Mouse (Mus musculus): ENCODE measurements around the gene Klhl9.

DNA sequence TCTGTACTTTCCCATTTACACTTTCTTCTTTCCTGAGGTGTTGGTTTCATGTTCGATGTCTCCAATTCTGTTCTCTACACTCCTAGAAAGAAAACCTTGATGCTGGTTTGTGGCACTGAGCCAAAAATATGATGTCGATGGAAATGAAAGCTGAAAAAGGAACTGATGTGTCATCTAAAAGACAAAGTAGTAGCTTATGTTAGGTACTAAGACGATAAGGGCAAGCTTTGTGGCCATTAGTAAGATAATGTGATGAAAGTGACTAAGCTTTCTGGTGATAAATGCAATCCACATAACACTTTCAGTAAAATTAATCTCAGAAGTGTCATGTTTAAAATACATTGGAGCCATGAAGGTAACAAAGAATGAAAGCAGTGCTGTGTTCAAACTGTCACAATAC is 40.9 kb downstream of the Klhl9 start:
- TF ChIP-seq MAX (IDR thresholded peaks at IDR 0.05) (no peak), CTCF (IDR thresholded peaks at IDR 0.05; ENCODE audit: control insufficient read depth, insufficient read depth, insufficient read length) (no peak), CEBPB (IDR thresholded peaks at IDR 0.05; ENCODE audit: low read depth) (no peak), FOSL1 (IDR thresholded peaks at IDR 0.05; ENCODE audit: insufficient read depth, low read length, poor library complexity, severe bottlenecking) (no peak)
